Comparison of ENCODE assay signal across 8 mouse cellular contexts in genomic region chr8:104640831-104641370, GRCm38 (mm10). TPM values are rescaled to one million over a fixed set of nuclear protein-coding genes. Genes with fewer than 3 reads are reported as not detected.
DNase-seq lines count a peak whose midpoint lies in the region; ATAC-seq and TF ChIP-seq lines count a peak whose summit lies in the region.

No protein-coding gene starts in this region.

- TF ChIP-seq CTCF in kidney, postnatal 0 days (IDR thresholded peaks at IDR 0.05; ENCODE audit: low read depth) = no peak

- peak overlapping the region; percentile 79 for H3K9ac ChIP-seq in kidney, postnatal 0 days (ENCODE audit: low read depth, low read length)
- peak overlapping the region; percentile 89 for H3K9ac ChIP-seq in neural tube, embryonic 15.5 days (replicated peaks)

- H3K36me3 ChIP-seq in kidney, postnatal 0 days (ENCODE audit: insufficient read depth, low read length) = 0 out of 2 replicates have a peak, but pooled peaks cover 13% of the 10 kb centered on the region
- peaks cover 10% of the 10 kb centered on the region for H3K36me3 ChIP-seq in neural tube, embryonic 15.5 days

- H3K4me2 ChIP-seq in kidney, postnatal 0 days (ENCODE audit: low read length) = peak overlapping the region; percentile 89
- H3K4me2 ChIP-seq in neural tube, embryonic 15.5 days = peak overlapping the region; percentile 88

- peak overlapping the region; percentile 77 for H3K4me3 ChIP-seq in kidney, postnatal 0 days (replicated peaks; ENCODE audit: low read depth, low read length)
- peak overlapping the region; percentile 93 for H3K4me3 ChIP-seq in neural tube, embryonic 15.5 days (replicated peaks)

- 5% methylated on average over 25 of the region's 25 CpGs for WGBS in kidney, postnatal 0 days
- WGBS in neural tube, embryonic 15.5 days = 11% methylated on average over 25 of the region's 25 CpGs

- ATAC-seq in cerebellum, adult (ENCODE audit: insufficient number of reproducible peaks, low FRiP score, low TSS enrichment) = no peak
- peak; percentile 20; the same call in 1 of the 2 replicates for ATAC-seq in kidney, postnatal 0 days (replicated peaks; ENCODE audit: low FRiP score, low read depth)
- peak; percentile 33; the same call in 1 of the 2 replicates for ATAC-seq in neural tube, embryonic 15.5 days (ENCODE audit: low FRiP score)

- peak overlapping the region; percentile 70; the same call in 1 of the 2 replicates for H3K27ac ChIP-seq in kidney, postnatal 0 days
- peak overlapping the region; percentile 85 for H3K27ac ChIP-seq in neural tube, embryonic 15.5 days (replicated peaks)

- H3K9me3 ChIP-seq in kidney, postnatal 0 days (replicated peaks; ENCODE audit: low read length) = no peaks in the 10 kb centered on the region
- no peaks in the 10 kb centered on the region for H3K9me3 ChIP-seq in neural tube, embryonic 15.5 days (replicated peaks)

- no peaks in the 10 kb centered on the region for H3K27me3 ChIP-seq in kidney, postnatal 0 days (ENCODE audit: insufficient read depth, low read length)
- H3K27me3 ChIP-seq in neural tube, embryonic 15.5 days (replicated peaks) = no peaks in the 10 kb centered on the region

- peaks cover 13% of the 10 kb centered on the region for H3K4me1 ChIP-seq in kidney, postnatal 0 days (replicated peaks; ENCODE audit: insufficient read depth, low read length)
- H3K4me1 ChIP-seq in neural tube, embryonic 15.5 days = peaks cover 19% of the 10 kb centered on the region

- peak; percentile 38 for DNase-seq in cerebellum, adult 9-11 months
- DNase-seq in thymus, postnatal 14 days = peak; percentile 25
- no peak for DNase-seq in thymus, adult 18-20 months
- DNase-seq in kidney, postnatal 0 days (ENCODE audit: low spot score) = no peak
- DNase-seq in cerebellum, postnatal 25 days = no peak
- no peak for DNase-seq in urinary bladder, postnatal 25 days (ENCODE audit: low spot score)

RNA-seq across cellular contexts. Expression of gene Ciao2b, which starts 0.9 kb away (rescaled TPM):
- polyA plus RNA-seq in kidney, postnatal 0 days (2015; fragmentation: Nextera tagmentation; extraction: Ambion mirVana) = 92.7 and 93.0 TPM in 2 replicates
- 121 and 135 TPM in 2 replicates for polyA plus RNA-seq in neural tube, embryonic 15.5 days (2015; fragmentation: Nextera tagmentation; extraction: Ambion mirVana)

RNA-seq across cellular contexts. Expression of gene Rrad, which starts 9.8 kb away (rescaled TPM):
- 13.5 and 15.7 TPM in 2 replicates for polyA plus RNA-seq in kidney, postnatal 0 days (2015; fragmentation: Nextera tagmentation; extraction: Ambion mirVana)
- 4.7 and 6.8 TPM in 2 replicates for polyA plus RNA-seq in neural tube, embryonic 15.5 days (2015; fragmentation: Nextera tagmentation; extraction: Ambion mirVana)

RNA-seq across cellular contexts. Expression of gene Cdh16, which starts 16.7 kb away (rescaled TPM):
- 439 and 476 TPM in 2 replicates for polyA plus RNA-seq in kidney, postnatal 0 days (2015; fragmentation: Nextera tagmentation; extraction: Ambion mirVana)
- polyA plus RNA-seq in neural tube, embryonic 15.5 days (2015; fragmentation: Nextera tagmentation; extraction: Ambion mirVana) = 0.38 TPM in 1 of 2 replicates, not detected in the other

RNA-seq across cellular contexts. Expression of gene Pdp2, which starts 49.6 kb away (rescaled TPM):
- polyA plus RNA-seq in kidney, postnatal 0 days (2015; fragmentation: Nextera tagmentation; extraction: Ambion mirVana) = 12.6 and 14.5 TPM in 2 replicates
- 18.4 and 19.7 TPM in 2 replicates for polyA plus RNA-seq in neural tube, embryonic 15.5 days (2015; fragmentation: Nextera tagmentation; extraction: Ambion mirVana)

Comparison
In these comparisons a context has a peak if more than half of its experiments do, and no peak if none do; other contexts are left out.
1. DNase-seq: peak in cerebellum, adult 9-11 months (single experiment) and thymus, postnatal 14 days (single experiment); none in thymus, adult 18-20 months (0 of 2), kidney, postnatal 0 days (single experiment), cerebellum, postnatal 25 days (0 of 2) and urinary bladder, postnatal 25 days (single experiment).
2. RNA of gene Cdh16, which starts 16.7 kb away (polyA plus RNA-seq): 439 to 476 TPM in kidney, postnatal 0 days; 0.38 TPM in neural tube, embryonic 15.5 days; every median in the first group is over 100 times any median in the second.